Mouse (Mus musculus): ENCODE measurements at regions not wholly inside any gene's neighbourhood (a gene's known extent, or its start where the extent isn't known, plus 50 kb on each side); places are given as distances from the start of the nearest gene placed in this dataset.

GRCm38 (mm10) chr2:144192428-144192827 lies 78.0 kb upstream of the Mgme1 start:
- TF ChIP-seq CTCF (conservative IDR thresholded peaks at IDR 0.05; ENCODE audit: low read length) (no peak), POU5F1 (IDR thresholded peaks at IDR 0.05; ENCODE audit: borderline replicate concordance, low read length) (no peak)
